Mouse (Mus musculus) kidney, adult 11 months (tissue): ENCODE results near the gene Dgki.
A peak's percentile ranks its signal among the peaks of the same experiment; 100 is the strongest.

Experiments used
- DNase-seq: peaks from one replicate; pipeline ENCODE4 v3.0.0; 2022

Dgki gene

GRCm38 (mm10) chr6:37292068-37292467 lies 7.9 kb downstream of the Dgki start:
- DNase-seq = no peak

DNA sequence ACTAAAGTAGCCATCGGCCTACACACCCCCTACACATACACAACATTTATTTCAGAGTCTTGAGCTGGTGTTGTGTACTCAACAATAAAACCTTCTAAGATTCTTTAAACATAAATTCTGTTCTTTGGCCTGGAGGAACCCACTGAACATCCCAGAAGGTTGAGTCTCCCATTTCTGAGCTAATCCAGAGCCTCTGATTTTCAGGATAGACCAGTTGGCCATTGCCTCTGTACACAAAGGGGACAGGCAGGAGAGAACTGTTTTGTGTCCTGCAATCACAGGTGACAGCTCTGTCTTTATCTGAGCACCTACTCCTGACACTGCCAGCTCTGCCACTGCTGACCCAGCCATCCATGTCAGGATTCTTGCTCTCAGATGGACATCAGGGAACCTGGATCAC lies 8.8 kb downstream of the Dgki start:
- DNase-seq = no peak

- DNase-seq = no peak
These were observed 9.3 kb downstream of the Dgki start for GRCm38 (mm10) chr6:37290691-37291090.

DNA sequence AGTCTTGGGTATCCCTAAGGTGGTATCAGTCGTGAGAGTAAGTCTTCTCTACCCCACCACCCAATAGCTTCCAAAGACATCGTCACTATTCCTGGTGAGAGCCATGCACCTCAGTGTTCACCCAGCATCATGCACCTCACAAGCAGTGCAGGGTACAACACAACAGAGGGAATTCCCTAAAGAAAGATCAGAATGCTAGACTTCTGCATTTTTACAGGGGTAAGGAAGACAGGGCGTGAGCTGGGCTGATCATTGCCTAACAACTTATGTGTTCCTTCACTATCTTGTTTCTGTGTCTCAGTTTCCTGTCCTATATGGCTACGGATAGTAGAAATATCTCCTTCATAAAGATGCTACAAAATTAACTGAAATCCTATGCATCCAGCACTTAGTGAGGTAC lies 13.8 kb downstream of the Dgki start:
- no peak for DNase-seq

GRCm38 (mm10) chr6:37284879-37285278 lies 15.1 kb downstream of the Dgki start:
- no peak for DNase-seq

- DNase-seq = no peak
These were observed 16.6 kb downstream of the Dgki start for GRCm38 (mm10) chr6:37283336-37283735.

DNA sequence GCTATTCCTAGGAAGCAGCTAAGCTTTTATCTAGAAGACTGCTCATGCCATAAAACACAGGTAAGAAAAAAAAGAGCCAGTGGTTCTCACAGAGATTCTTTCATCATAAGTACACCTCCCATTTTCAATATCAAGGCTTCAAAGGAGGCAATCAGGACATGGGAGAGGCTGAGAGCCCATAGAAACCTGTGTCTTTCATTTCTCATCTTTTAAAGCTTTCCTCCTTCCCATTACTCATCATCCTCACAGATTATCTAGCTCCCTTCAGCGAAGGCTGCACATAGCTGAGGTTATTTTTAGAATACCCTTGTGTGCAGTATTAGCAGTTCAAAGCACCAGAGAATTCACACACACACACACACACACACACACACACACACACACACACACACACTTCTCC lies 17.3 kb downstream of the Dgki start:
- DNase-seq = no peak

GRCm38 (mm10) chr6:37276834-37277715 lies 22.9 kb downstream of the Dgki start:
- DNase-seq = no peak

DNA sequence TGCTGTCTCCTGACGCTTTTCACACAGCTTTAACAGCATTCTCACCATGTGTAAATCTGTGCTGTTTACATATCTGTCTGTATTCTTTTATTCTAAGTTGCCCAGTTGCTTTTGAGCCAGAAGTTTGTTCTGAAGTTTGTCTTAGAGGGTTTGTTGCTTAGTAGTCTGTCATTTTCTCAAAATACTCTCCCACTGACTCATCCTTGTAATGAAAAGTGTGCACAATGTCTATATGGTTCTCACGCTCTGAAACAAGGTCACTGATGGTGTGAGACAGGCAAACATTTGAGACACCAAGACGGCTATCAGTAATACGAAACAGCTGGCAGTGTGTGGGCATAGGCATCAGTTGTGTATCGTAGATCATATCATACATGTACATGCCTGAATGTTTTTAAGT lies 23.8 kb downstream of the Dgki start:
- DNase-seq = no peak

GRCm38 (mm10) chr6:37270905-37271591 lies 28.9 kb downstream of the Dgki start:
- no peak for DNase-seq

GRCm38 (mm10) chr6:37268589-37268988 lies 31.4 kb downstream of the Dgki start:
- no peak for DNase-seq

GRCm38 (mm10) chr6:37267952-37268351 lies 32.0 kb downstream of the Dgki start:
- DNase-seq = no peak

- no peak for DNase-seq
These were observed 37.5 kb downstream of the Dgki start for GRCm38 (mm10) chr6:37262486-37262885.

DNA sequence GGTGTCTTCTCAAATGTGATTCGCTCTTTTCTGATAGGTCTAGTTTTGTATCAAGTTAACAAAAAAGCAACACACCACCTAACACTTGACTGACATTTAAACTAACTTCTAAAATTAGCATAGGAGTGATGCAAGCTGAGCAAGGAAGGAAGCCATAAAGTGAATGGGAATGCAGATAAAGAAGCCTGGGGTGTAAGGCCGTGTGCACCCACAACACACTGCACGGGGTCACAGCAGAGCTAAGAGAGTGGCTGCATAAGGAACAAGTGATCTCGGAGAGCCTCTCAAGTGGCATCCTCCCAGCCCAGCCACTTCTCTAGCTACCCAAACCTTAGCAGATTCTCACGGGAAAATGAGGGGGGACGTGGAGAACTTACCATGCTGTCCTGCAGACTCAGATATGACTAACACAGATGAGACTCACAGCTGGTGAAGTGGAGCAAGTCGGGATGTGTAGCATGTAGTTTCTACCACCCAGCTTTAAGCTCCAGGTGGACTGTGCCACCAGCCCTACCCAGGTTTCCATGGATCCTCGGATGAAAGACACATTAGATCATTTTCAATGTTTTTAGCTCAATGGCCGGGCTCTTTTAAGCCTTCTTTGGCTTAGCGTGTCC lies 38.6 kb downstream of the Dgki start:
- DNase-seq = no peak

GRCm38 (mm10) chr6:37258662-37259061 lies 41.3 kb downstream of the Dgki start:
- DNase-seq = no peak

DNA sequence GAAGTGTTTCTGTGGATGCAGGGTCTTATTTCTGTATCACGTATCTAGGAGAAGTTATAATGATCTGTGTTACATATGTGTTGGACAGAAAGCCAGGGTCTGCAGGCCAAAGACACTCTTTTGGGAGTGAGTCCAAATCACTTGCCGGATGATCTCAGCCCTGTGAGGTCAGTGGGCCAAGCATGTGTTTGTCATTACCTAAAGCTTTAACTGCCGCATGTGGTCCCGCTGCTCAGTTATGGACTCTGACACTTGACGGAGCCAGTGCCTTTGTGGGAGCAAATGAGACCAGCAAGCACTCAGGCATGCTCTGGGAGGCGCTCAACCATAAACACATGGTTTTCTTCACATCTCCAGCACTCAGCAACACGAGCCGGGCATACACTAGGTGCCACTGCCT lies 45.8 kb downstream of the Dgki start:
- peak; percentile 63 for DNase-seq

- DNase-seq = no peak
These were observed 47.4 kb downstream of the Dgki start for GRCm38 (mm10) chr6:37252536-37252935.

DNA sequence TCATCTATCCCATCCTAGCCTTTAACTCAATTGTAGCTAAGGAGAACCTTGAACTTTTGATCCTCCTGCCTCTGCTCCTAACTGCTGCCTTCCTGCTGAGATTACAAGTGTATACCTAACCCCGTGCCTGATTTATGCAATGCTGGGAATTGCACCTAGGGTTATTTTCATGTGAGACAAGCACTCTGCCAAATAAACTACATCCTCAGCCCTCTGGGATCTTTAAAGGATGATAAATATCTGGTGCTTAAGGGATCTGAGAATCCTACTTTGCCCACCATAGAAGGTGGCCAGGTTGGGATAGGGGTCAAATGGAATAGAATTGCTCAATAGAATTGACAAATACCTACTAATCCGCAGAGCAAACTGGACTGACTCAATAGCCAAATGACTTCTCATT lies 49.3 kb downstream of the Dgki start:
- no peak for DNase-seq

DNA sequence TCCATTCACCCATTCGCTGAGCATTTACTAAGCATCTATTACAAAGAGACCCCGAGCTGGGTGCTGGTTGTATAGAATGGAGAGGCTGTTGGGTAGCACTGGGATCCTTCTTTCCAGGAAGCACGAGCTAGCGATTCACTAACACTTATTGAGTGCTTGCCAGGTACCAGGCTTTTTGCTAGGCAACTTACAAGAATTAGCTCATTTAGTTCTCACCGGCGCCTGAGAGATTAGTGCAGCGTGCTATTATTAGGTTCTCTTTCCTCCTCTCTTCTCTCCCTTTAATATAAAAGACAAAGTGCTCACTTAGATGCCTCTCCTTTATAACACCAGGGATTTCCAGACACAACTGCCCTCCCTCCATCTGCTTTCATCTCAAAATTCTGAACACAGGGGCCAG lies 54.2 kb downstream of the Dgki start:
- no peak for DNase-seq

- DNase-seq = no peak
These were observed 55.9 kb downstream of the Dgki start for GRCm38 (mm10) chr6:37244074-37244473.

DNA sequence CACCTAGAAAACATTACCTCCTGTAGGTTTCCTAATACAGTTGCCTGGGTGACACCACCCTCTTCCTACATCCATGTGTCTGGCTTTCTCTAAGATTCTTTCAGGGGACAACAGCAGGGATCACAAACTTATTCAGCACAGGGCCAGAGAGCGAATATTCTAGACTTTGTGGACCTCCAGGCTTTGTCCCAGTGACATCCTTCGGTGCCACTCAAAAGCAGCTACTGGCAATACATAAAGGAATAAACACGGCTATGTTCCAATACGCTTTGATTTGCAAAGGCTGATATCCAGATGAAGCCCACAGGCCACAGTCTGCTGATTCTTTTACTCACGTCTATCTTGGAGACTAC lies 57.2 kb downstream of the Dgki start:
- DNase-seq = no peak

- DNase-seq = no peak
These were observed 57.8 kb downstream of the Dgki start for GRCm38 (mm10) chr6:37242100-37242768.

GRCm38 (mm10) chr6:37241434-37241833 lies 58.5 kb downstream of the Dgki start:
- DNase-seq = no peak

DNA sequence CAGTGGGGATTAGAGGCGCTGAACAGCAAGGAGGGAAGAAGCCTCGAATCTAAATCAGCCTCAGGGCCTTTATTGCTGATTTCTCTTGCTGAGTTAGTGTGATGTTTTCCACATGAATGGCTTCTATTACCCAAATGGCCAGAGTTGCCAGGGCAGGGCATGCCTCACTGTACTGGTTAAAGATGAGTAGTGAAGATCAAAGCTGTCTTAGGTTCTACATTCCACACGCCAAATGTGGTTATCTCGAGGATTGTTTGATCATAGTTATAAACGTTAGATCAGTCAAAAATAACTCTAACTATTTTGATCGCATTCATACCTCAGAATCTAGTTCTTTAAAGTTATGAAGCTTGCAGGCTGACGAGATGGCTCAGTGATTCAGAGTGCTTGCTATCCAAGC lies 59.8 kb downstream of the Dgki start:
- DNase-seq = no peak
